Mouse (Mus musculus): Measurements from ENCODE around the gene Pla1a. TPM values are rescaled to one million over a fixed set of nuclear protein-coding genes. Genes with fewer than 3 reads are reported as not detected.

Gene Pla1a
- polyA plus RNA-seq, 1 experiment, result 13.9 TPM

DNA sequence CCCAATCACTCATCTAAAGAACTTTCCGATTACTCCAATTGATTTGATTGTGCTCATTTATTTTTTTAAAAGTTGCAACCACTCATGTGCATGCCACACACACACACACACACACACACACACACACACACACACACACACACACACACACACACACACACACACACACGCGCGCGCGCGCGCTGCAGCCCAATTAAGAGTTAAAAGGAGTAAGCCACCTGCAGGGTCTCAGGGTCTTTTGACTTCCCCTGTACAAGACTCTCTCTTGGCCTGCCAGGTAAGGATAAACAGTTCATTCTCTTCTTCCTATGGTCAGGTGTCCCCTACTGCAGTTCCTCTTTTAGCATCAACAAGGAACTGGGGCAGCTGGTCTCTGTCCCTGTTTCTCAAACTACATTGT is 24.5 kb downstream of the Pla1a start:
- no peak overlapping the region for H3ac ChIP-seq (ENCODE audit: control insufficient read depth, insufficient read length)
- no peak for TF ChIP-seq MYOG (IDR thresholded peaks at IDR 0.05; ENCODE audit: control insufficient read depth in 1 of 3, insufficient read depth in 1 of 3, insufficient read length in 2 of 3, low read depth in 2 of 3)
- TF ChIP-seq TCF12 (IDR thresholded peaks at IDR 0.05; ENCODE audit: insufficient read depth, poor library complexity, severe bottlenecking), result no peak
- TF ChIP-seq TCF3 (IDR thresholded peaks at IDR 0.05; ENCODE audit: insufficient read length, low read depth), result no peak
- no peak for TF ChIP-seq E2F4 (IDR thresholded peaks at IDR 0.05; ENCODE audit: insufficient read depth)
- TF ChIP-seq POLR2A (IDR thresholded peaks at IDR 0.05; ENCODE audit: insufficient read length, low read depth), result no peak
- TF ChIP-seq MYOD1 (IDR thresholded peaks at IDR 0.05; ENCODE audit: control insufficient read depth in 1 of 3, insufficient read length in 2 of 3, low read depth in 2 of 3), result no peak
- no peak for TF ChIP-seq USF1 (IDR thresholded peaks at IDR 0.05; ENCODE audit: low read depth)
- TF ChIP-seq MAX (IDR thresholded peaks at IDR 0.05; ENCODE audit: low read depth), result no peak
- TF ChIP-seq SRF (IDR thresholded peaks at IDR 0.05; ENCODE audit: control insufficient read depth, insufficient read length, low read depth), result no peak
- TF ChIP-seq CEBPB (IDR thresholded peaks at IDR 0.05; ENCODE audit: insufficient read depth, poor library complexity, severe bottlenecking), result no peak
- no peak for TF ChIP-seq REST (IDR thresholded peaks at IDR 0.05; ENCODE audit: insufficient read depth, insufficient read length)

GRCm38 (mm10) chr16:38407584-38407983 is 25.4 kb downstream of the Pla1a start:
- TF ChIP-seq REST (IDR thresholded peaks at IDR 0.05; ENCODE audit: insufficient read depth, insufficient read length) (no peak), MYOG (IDR thresholded peaks at IDR 0.05; ENCODE audit: control insufficient read depth in 1 of 3, insufficient read depth in 1 of 3, insufficient read length in 2 of 3, low read depth in 2 of 3) (no peak), CEBPB (IDR thresholded peaks at IDR 0.05; ENCODE audit: insufficient read depth, poor library complexity, severe bottlenecking) (no peak), E2F4 (IDR thresholded peaks at IDR 0.05; ENCODE audit: insufficient read depth) (no peak), POLR2A (IDR thresholded peaks at IDR 0.05; ENCODE audit: insufficient read length, low read depth) (no peak), TCF12 (IDR thresholded peaks at IDR 0.05; ENCODE audit: insufficient read depth, poor library complexity, severe bottlenecking) (no peak), SRF (IDR thresholded peaks at IDR 0.05; ENCODE audit: control insufficient read depth, insufficient read length, low read depth) (no peak)
- Histone ChIP-seq H3K27me3 (ENCODE audit: control insufficient read depth, insufficient read depth, insufficient read length) (no peaks in the 10 kb centered on the region), H3K4me3 (no peak overlapping the region), H3K79me2 (ENCODE audit: control insufficient read depth, insufficient read depth) (no peaks in the 10 kb centered on the region), H3K36me3 (ENCODE audit: control insufficient read depth, insufficient read depth) (no peaks in the 10 kb centered on the region), H3K4me2 (ENCODE audit: low read depth) (no peak overlapping the region), H3ac (ENCODE audit: control insufficient read depth, insufficient read length) (no peak overlapping the region)

More for the DNA sequence above, 24.5 kb downstream of the Pla1a start:
- Histone ChIP-seq H3K79me2 (ENCODE audit: control insufficient read depth, insufficient read depth) (no peaks in the 10 kb centered on the region), H3K27me3 (ENCODE audit: control insufficient read depth, insufficient read depth, insufficient read length) (no peaks in the 10 kb centered on the region), H3K36me3 (ENCODE audit: control insufficient read depth, insufficient read depth) (no peaks in the 10 kb centered on the region), H3K4me3 (no peak overlapping the region), H3K4me2 (ENCODE audit: low read depth) (no peak overlapping the region)

GRCm38 (mm10) chr16:38406708-38407107 is 26.2 kb downstream of the Pla1a start:
- no peak overlapping the region for H3K4me3 ChIP-seq
- no peaks in the 10 kb centered on the region for H3K79me2 ChIP-seq (ENCODE audit: control insufficient read depth, insufficient read depth)
- H3K27me3 ChIP-seq (ENCODE audit: control insufficient read depth, insufficient read depth, insufficient read length), result no peaks in the 10 kb centered on the region
- no peaks in the 10 kb centered on the region for H3K36me3 ChIP-seq (ENCODE audit: control insufficient read depth, insufficient read depth)
- no peak for TF ChIP-seq REST (IDR thresholded peaks at IDR 0.05; ENCODE audit: insufficient read depth, insufficient read length)
- TF ChIP-seq CEBPB (IDR thresholded peaks at IDR 0.05; ENCODE audit: insufficient read depth, poor library complexity, severe bottlenecking), result no peak
- TF ChIP-seq TCF12 (IDR thresholded peaks at IDR 0.05; ENCODE audit: insufficient read depth, poor library complexity, severe bottlenecking), result no peak
- no peak for TF ChIP-seq TCF3 (IDR thresholded peaks at IDR 0.05; ENCODE audit: insufficient read length, low read depth)
- no peak for TF ChIP-seq POLR2AphosphoS2 (IDR thresholded peaks at IDR 0.05; ENCODE audit: insufficient read length, low read depth)
- no peak for TF ChIP-seq MAX (IDR thresholded peaks at IDR 0.05; ENCODE audit: low read depth)
- no peak for TF ChIP-seq USF1 (IDR thresholded peaks at IDR 0.05; ENCODE audit: low read depth)
- TF ChIP-seq POLR2A (IDR thresholded peaks at IDR 0.05; ENCODE audit: insufficient read length, low read depth), result no peak
- H3K4me2 ChIP-seq (ENCODE audit: low read depth), result no peak overlapping the region
- no peak overlapping the region for H3ac ChIP-seq (ENCODE audit: control insufficient read depth, insufficient read length)

- H3K79me2 ChIP-seq (ENCODE audit: control insufficient read depth, insufficient read depth), result no peaks in the 10 kb centered on the region
- no peak overlapping the region for H3K4me2 ChIP-seq (ENCODE audit: low read depth)
- TF ChIP-seq REST (IDR thresholded peaks at IDR 0.05; ENCODE audit: insufficient read depth, insufficient read length) (no peak), SRF (IDR thresholded peaks at IDR 0.05; ENCODE audit: control insufficient read depth, insufficient read length, low read depth) (no peak)
- H3ac ChIP-seq (ENCODE audit: control insufficient read depth, insufficient read length), result no peak overlapping the region
- H3K27me3 ChIP-seq (ENCODE audit: control insufficient read depth, insufficient read depth, insufficient read length), result no peaks in the 10 kb centered on the region
- H3K36me3 ChIP-seq (ENCODE audit: control insufficient read depth, insufficient read depth), result no peaks in the 10 kb centered on the region
- no peak overlapping the region for H3K4me3 ChIP-seq
These were observed 26.7 kb downstream of the Pla1a start for GRCm38 (mm10) chr16:38406293-38406692.

DNA sequence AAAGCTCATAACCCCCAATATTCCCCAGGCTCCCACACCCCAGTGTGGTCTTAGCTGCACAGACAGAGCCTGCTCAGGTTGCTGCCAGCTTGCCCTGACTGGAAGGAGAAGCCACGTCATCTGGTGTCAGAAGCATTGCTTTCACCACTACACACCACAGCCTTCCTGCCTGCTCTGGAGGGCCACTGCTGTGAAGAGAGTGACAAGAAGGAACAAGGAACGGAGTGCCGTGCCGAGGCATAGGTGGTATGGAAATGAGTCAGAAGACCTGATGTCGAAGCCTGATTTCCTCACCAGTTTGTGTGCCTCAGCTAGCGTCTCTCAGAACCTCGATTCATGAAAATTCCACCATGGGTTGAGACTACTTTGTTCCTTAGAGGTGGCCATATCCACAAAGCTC is 29.3 kb downstream of the Pla1a start:
- TF ChIP-seq SRF (IDR thresholded peaks at IDR 0.05; ENCODE audit: control insufficient read depth, insufficient read length, low read depth) (no peak), MAX (IDR thresholded peaks at IDR 0.05; ENCODE audit: low read depth) (no peak), REST (IDR thresholded peaks at IDR 0.05; ENCODE audit: insufficient read depth, insufficient read length) (no peak), E2F4 (IDR thresholded peaks at IDR 0.05; ENCODE audit: insufficient read depth) (no peak), MYOG (IDR thresholded peaks at IDR 0.05; ENCODE audit: control insufficient read depth in 1 of 3, insufficient read depth in 1 of 3, insufficient read length in 2 of 3, low read depth in 2 of 3) (no peak), CEBPB (IDR thresholded peaks at IDR 0.05; ENCODE audit: insufficient read depth, poor library complexity, severe bottlenecking) (no peak), POLR2A (IDR thresholded peaks at IDR 0.05; ENCODE audit: insufficient read length, low read depth) (no peak)
- no peaks in the 10 kb centered on the region for H3K27me3 ChIP-seq (ENCODE audit: control insufficient read depth, insufficient read depth, insufficient read length)
- H3K36me3 ChIP-seq (ENCODE audit: control insufficient read depth, insufficient read depth), result no peaks in the 10 kb centered on the region
- no peak overlapping the region for H3ac ChIP-seq (ENCODE audit: control insufficient read depth, insufficient read length)
- H3K4me3 ChIP-seq, result no peak overlapping the region
- H3K79me2 ChIP-seq (ENCODE audit: control insufficient read depth, insufficient read depth), result no peaks in the 10 kb centered on the region
- H3K4me2 ChIP-seq (ENCODE audit: low read depth), result no peak overlapping the region

Measured in myocyte (in vitro differentiated cells).